Mouse (Mus musculus): Measurements from ENCODE around the gene Krt4. TPM values are rescaled to one million over a fixed set of nuclear protein-coding genes. Genes with fewer than 3 reads are reported as not detected.

The Krt4 gene
- polyA plus RNA-seq, 1 experiment from 2014 or later: 0.08 TPM

Small RNA genes within 50 kb of the gene (microRNA-seq; reads per million reads assigned to microRNA genes)
- not detected for gene Gm44356

Other genes starting within 250 kb of the Krt4 start
- not detected in 2 replicates for gene Krt6b, start 244.4 kb downstream of the Krt4 start, polyA plus RNA-seq (2015; fragmentation: Nextera tagmentation; extraction: Ambion mirVana)
- not detected in 2 replicates for gene Krt6a, start 230.4 kb downstream of the Krt4 start, polyA plus RNA-seq (2015; fragmentation: Nextera tagmentation; extraction: Ambion mirVana)
- gene Krt5, start 211.8 kb downstream of the Krt4 start, polyA plus RNA-seq (2015; fragmentation: Nextera tagmentation; extraction: Ambion mirVana): 0.04 and 0.05 TPM in 2 replicates
- not detected in 2 replicates for gene Krt71, start 181.6 kb downstream of the Krt4 start, polyA plus RNA-seq (2015; fragmentation: Nextera tagmentation; extraction: Ambion mirVana)
- not detected in 2 replicates for gene Krt72, start 138.3 kb downstream of the Krt4 start, polyA plus RNA-seq (2015; fragmentation: Nextera tagmentation; extraction: Ambion mirVana)
- not detected in 2 replicates for gene Krt73, start 122.4 kb downstream of the Krt4 start, polyA plus RNA-seq (2015; fragmentation: Nextera tagmentation; extraction: Ambion mirVana)
- not detected in 2 replicates for gene Krt2, start 106.6 kb downstream of the Krt4 start, polyA plus RNA-seq (2015; fragmentation: Nextera tagmentation; extraction: Ambion mirVana)
- gene Krt1, start 73.9 kb downstream of the Krt4 start, polyA plus RNA-seq (2015; fragmentation: Nextera tagmentation; extraction: Ambion mirVana): not detected in 2 replicates
- gene Krt77, start 55.0 kb downstream of the Krt4 start, polyA plus RNA-seq (2015; fragmentation: Nextera tagmentation; extraction: Ambion mirVana): not detected in 2 replicates
- gene Krt76, start 31.8 kb downstream of the Krt4 start, polyA plus RNA-seq (2015; fragmentation: Nextera tagmentation; extraction: Ambion mirVana): not detected in 2 replicates
- gene Krt79, start 15.6 kb upstream of the Krt4 start, polyA plus RNA-seq (2015; fragmentation: Nextera tagmentation; extraction: Ambion mirVana): not detected in 2 replicates
- gene Krt78, start 29.6 kb upstream of the Krt4 start, polyA plus RNA-seq (2015; fragmentation: Nextera tagmentation; extraction: Ambion mirVana): not detected in 2 replicates
- 120 and 130 TPM in 2 replicates for gene Krt8, start 79.7 kb upstream of the Krt4 start, polyA plus RNA-seq (2015; fragmentation: Nextera tagmentation; extraction: Ambion mirVana)
- 118 and 119 TPM in 2 replicates for gene Krt18, start 103.4 kb upstream of the Krt4 start, polyA plus RNA-seq (2015; fragmentation: Nextera tagmentation; extraction: Ambion mirVana)
- gene Eif4b, start 149.0 kb upstream of the Krt4 start, polyA plus RNA-seq (2015; fragmentation: Nextera tagmentation; extraction: Ambion mirVana): 42.7 and 43.6 TPM in 2 replicates
- 6.2 and 6.8 TPM in 2 replicates for gene Tns2, start 175.7 kb upstream of the Krt4 start, polyA plus RNA-seq (2015; fragmentation: Nextera tagmentation; extraction: Ambion mirVana)
- gene Spryd3, start 211.5 kb upstream of the Krt4 start, polyA plus RNA-seq (2015; fragmentation: Nextera tagmentation; extraction: Ambion mirVana): 13.0 and 14.3 TPM in 2 replicates
- gene Igfbp6, start 219.6 kb upstream of the Krt4 start, polyA plus RNA-seq (2015; fragmentation: Nextera tagmentation; extraction: Ambion mirVana): 1.5 and 2.4 TPM in 2 replicates
- 33.6 and 34.4 TPM in 2 replicates for gene Soat2, start 225.8 kb upstream of the Krt4 start, polyA plus RNA-seq (2015; fragmentation: Nextera tagmentation; extraction: Ambion mirVana)